Mouse (Mus musculus) kidney, adult 2 months (tissue): ENCODE results near the gene Prkag2. TPM values are rescaled to one million over a fixed set of nuclear protein-coding genes. Genes with fewer than 3 reads are reported as not detected.

Experiments
- DNase-seq: peaks from one replicate; pipeline ENCODE4 v3.0.0; 2021
- H3K27ac ChIP-seq: fragments of 200-500 bp; 2 replicates; pipeline ENCODE4 v1.5.1; 2012; ENCODE audit warnings: low read depth, low read length, control low read depth, inconsistent platforms; ENCODE audit not compliant: insufficient read depth
- H3K27me3 ChIP-seq: fragments of 200-500 bp; replicated peaks from 2 replicates; pipeline ENCODE4 v1.6.1; 2012; ENCODE audit warnings: mild to moderate bottlenecking, moderate library complexity, low read length, inconsistent platforms; ENCODE audit not compliant: control insufficient read depth, insufficient read depth
- H3K36me3 ChIP-seq: fragments of 200-500 bp; 2 replicates; pipeline ENCODE4 v1.6.1; 2012; ENCODE audit warnings: mild to moderate bottlenecking, moderate library complexity, low read length, inconsistent platforms; ENCODE audit not compliant: control insufficient read depth, insufficient read depth
- H3K4me1 ChIP-seq: fragments of 200-500 bp; 2 replicates; pipeline ENCODE4 v1.6.1; 2011; ENCODE audit warnings: low read length; ENCODE audit not compliant: control insufficient read depth, insufficient read depth
- H3K4me3 ChIP-seq: fragments of 200-500 bp; 2 replicates; pipeline ENCODE4 v1.5.1; 2011; ENCODE audit warnings: mild to moderate bottlenecking, low read depth, low read length, control low read depth; ENCODE audit not compliant: insufficient read depth
- CTCF ChIP-seq: fragments of 200-500 bp; conservative IDR thresholded peaks from 2 replicates; pipeline ENCODE4 v1.5.1; 2011; ENCODE audit warnings: low read depth, mild to moderate bottlenecking, control low read depth, low read length, moderate library complexity, mixed read lengths; ENCODE audit not compliant: insufficient read depth, insufficient read length
- POLR2A ChIP-seq: fragments of 200-500 bp; IDR thresholded peaks from one replicate; pipeline ENCODE4 v1.6.1; 2011; ENCODE audit warnings: low read depth, low read length, control low read depth
- WGBS: fragments of 180-500 bp; shearing (Covaris S2); methylation state at CpG from one replicate; pipeline ENCODE4 v1.1.7; 2018; 5-methylcytosine and 5-hydroxymethylcytosine counted together
- polyA plus RNA-seq: library from polyadenylated mRNA; depleted of rRNA; stranded (reverse); fragments of >200 nt; gene quantifications from 2 replicates; pipeline ENCODE4 v1.2.3, GENCODE M21; 2012

Gene Prkag2
- polyA plus RNA-seq, 1 experiment: 36.8 TPM

GRCm38 (mm10) chr5:25115997-25116396 lies 15.6 kb upstream of the Prkag2 start:
- H3K36me3 ChIP-seq: no peaks in the 10 kb centered on the region
- H3K4me3 ChIP-seq: no peak overlapping the region
- H3K27me3 ChIP-seq: no peaks in the 10 kb centered on the region
- no peaks in the 10 kb centered on the region for H3K4me1 ChIP-seq
- no peak for TF ChIP-seq CTCF
- no peak for TF ChIP-seq POLR2A
- 66% methylated on average over 5 of the region's 5 CpGs for WGBS
- DNase-seq: no peak
- H3K27ac ChIP-seq: no peak overlapping the region

- no peak overlapping the region for H3K4me3 ChIP-seq
- no peak for TF ChIP-seq POLR2A
- no peak for TF ChIP-seq CTCF
- H3K27me3 ChIP-seq: no peaks in the 10 kb centered on the region
- H3K36me3 ChIP-seq: no peaks in the 10 kb centered on the region
- H3K27ac ChIP-seq: no peak overlapping the region
- DNase-seq: no peak
- 71% methylated on average over 5 of the region's 5 CpGs for WGBS
- H3K4me1 ChIP-seq: no peaks in the 10 kb centered on the region
Measured at GRCm38 (mm10) chr5:25115216-25115615, 14.8 kb upstream of the Prkag2 start.

DNA sequence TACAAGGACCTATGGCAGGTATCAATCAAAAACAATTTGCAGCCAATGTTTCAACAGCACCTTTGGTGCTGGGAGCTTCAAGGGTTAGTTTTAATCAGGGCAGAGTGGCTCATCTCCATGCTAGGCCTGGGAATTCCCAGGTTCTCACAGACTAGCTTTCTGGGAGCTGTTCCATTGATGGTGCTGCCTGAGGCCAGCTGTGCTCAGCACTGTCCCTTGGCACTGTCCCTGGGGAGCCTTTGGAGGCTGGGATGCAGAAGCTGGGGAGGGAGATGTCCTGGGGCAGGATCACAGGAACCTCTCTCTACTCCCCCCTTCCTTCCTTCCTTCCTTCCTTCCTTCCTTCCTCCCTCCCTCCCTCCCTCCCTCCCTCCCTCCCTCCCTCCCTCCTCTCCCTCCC lies 13.7 kb upstream of the Prkag2 start:
- no peak for DNase-seq
- Histone ChIP-seq H3K27me3 (no peaks in the 10 kb centered on the region), H3K27ac (no peak overlapping the region), H3K4me1 (no peaks in the 10 kb centered on the region), H3K4me3 (no peak overlapping the region), H3K36me3 (no peaks in the 10 kb centered on the region)
- TF ChIP-seq CTCF: no peak
- no peak for TF ChIP-seq POLR2A

DNA sequence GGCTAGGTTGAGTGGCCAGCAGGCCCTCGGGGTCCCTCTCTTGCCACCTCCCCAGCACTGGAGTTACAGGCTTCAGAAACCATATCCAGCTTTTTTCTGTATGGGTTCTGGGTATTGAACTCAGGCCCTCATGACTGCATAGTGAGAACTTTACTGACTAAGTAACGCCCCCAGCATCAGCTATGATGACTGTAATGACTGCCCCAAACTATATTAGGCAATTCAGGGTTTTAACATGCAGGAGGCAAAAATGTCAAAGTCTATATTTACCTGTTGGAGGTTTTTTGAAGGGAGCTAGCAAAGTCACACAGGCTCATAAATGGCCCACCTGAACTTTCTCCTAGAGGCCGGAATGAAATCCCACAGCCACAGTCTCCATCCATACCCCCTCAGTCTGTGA lies 9.9 kb upstream of the Prkag2 start:
- WGBS: 80% methylated on average over 3 of the region's 3 CpGs
- H3K4me3 ChIP-seq: no peak overlapping the region
- H3K27me3 ChIP-seq: no peaks in the 10 kb centered on the region
- no peaks in the 10 kb centered on the region for H3K4me1 ChIP-seq
- no peaks in the 10 kb centered on the region for H3K36me3 ChIP-seq
- TF ChIP-seq POLR2A (no peak), CTCF (no peak)
- no peak for DNase-seq
- no peak overlapping the region for H3K27ac ChIP-seq

DNA sequence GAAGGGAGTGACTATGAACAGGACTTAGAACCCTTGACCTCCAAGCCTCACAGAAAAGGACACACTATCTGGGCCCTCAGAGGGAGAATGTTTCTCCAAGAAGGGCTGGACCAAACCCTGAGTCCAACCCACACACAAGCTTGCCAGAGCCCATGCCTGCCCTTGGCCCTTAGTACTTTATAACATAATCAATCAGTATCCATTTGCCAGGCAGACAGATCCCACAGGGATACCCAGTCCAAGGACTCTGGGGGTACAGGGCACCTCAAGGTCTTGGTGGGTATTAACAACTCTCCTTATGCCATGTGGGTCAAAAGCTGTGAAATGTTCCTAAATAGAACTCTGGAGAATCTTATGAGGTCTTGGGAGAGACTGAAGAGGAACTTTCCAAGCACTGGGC lies 5.3 kb upstream of the Prkag2 start:
- no peak overlapping the region for H3K4me3 ChIP-seq
- no peak for TF ChIP-seq POLR2A
- TF ChIP-seq CTCF: no peak
- no peaks in the 10 kb centered on the region for H3K27me3 ChIP-seq
- no peak for DNase-seq
- peaks cover 5% of the 10 kb centered on the region; the same call in 1 of the 2 replicates for H3K4me1 ChIP-seq
- no peak overlapping the region for H3K27ac ChIP-seq
- H3K36me3 ChIP-seq: no peaks in the 10 kb centered on the region

- H3K27me3 ChIP-seq: no peaks in the 10 kb centered on the region
- peak overlapping the region; percentile 81 for H3K27ac ChIP-seq
- H3K4me1 ChIP-seq: peaks cover 8% of the 10 kb centered on the region; the same call in 1 of the 2 replicates
- under 1% methylated on average over 25 of the region's 25 CpGs for WGBS
- H3K4me3 ChIP-seq: peak overlapping the region; percentile 54
- no peaks in the 10 kb centered on the region for H3K36me3 ChIP-seq
- TF ChIP-seq CTCF: 0 out of 2 replicates have a peak, but pooled peaks have one; percentile 14
- no peak for TF ChIP-seq POLR2A
- peak; percentile 92 for DNase-seq
Measured at GRCm38 (mm10) chr5:25101126-25101523, 683 bp upstream of the Prkag2 start.

GRCm38 (mm10) chr5:25100157-25100515 lies 306 bp downstream of the Prkag2 start:
- Histone ChIP-seq H3K27me3 (no peaks in the 10 kb centered on the region), H3K27ac (peak overlapping the region; percentile 81), H3K4me1 (peaks cover 8% of the 10 kb centered on the region; the same call in 1 of the 2 replicates), H3K4me3 (peak overlapping the region; percentile 54), H3K36me3 (no peaks in the 10 kb centered on the region)
- no peak for TF ChIP-seq POLR2A
- no peak for TF ChIP-seq CTCF
- under 1% methylated on average over 26 of the region's 26 CpGs for WGBS
- DNase-seq: no peak
